Mouse (Mus musculus) c-Kit-positive CD71-positive TER-119-positive erythroid progenitor cells, embryonic 14.5 days (primary cell): Measurements from ENCODE around the gene Myo1d.

Experiments used
- DNase-seq: peaks from one replicate; pipeline ENCODE4 v3.0.0-alpha.2; 2013; ENCODE audit warnings: low spot score

Myo1d gene

DNA sequence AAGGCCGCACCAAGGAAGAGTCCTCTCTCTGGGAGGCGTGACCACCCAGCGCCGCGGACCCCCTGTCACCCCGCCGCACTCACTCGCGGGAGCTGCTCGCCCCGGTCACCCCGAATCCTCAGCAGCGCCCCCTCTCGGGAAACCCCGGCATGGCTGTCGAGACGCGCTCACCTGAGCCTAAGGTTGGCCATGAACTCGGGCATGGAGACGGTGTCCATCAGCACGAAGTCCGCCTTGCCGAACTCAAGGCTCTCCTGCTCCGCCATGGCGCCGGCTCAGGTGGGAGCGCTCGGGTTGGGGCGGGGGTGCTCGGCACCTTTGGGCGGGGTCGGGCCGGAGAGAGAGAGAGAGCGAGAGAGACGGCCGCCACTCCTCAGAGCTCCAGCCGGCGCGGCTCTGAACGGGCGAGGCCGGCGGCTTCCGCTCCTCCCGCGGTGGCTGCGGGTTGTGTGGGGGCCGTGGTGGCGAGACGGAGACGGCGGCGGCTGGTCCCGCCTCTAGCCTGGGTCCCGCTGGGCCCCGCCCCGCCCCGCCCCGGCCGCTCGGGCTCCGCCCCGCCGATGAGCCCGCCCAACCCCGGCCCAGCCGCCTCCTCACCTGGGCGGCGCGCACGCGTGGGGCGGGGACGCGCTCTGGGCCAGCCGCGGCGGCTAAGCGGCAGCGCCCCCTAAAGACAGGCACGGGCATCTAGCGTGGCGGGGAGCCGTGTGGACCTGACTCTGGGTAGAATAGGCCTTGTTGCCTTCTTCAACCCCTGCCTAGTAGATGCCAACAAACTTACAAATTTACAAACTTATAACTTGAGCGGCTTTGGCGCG is at the start of gene Myo1d:
Myo1d (minus strand) TSS at position 499 of the 818 bp plus-strand sequence.
- peak; percentile 86 for DNase-seq

- no peak for DNase-seq
Measured at GRCm38 (mm10) chr11:80821794-80822193, 42.0 kb upstream of the Myo1d start.

DNA sequence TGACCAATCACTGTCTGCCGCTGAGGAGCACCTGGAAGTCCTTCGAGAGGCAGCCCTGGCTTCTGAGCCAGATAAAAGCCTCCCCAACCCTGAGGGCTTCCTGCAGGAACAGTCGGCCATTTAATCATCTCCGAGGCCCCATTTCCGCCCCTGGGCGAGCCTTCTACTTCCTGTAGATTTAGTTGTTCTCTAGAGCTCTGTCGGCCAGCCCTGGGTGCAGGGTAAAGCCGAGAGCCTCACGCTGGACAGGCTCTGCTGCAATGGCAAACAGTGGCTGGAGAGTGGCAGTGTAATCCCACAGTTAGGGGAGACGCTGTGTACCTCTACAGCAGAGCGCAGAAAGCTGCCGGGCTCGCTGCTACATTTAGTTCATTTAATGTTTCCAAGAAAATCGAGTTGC is 41.5 kb upstream of the Myo1d start:
- no peak for DNase-seq

DNA sequence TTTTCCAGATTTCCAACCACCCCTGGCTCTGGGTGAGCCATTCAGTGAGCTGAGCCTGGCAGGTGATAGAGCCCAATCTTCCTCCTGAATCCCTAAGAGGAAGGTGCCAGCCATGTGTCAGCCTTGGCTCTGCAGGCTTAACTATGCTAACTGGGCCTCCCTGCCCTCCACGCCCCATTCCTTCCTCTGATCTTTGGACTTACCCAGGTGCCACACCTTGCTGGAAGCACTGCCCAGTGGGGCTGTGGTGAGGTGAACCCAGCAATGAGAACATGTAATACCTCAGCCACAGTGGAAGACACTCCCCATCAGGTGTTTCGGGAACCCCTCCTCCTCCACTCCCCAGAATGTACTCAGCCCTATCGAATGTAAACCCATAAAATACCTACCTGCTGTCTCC is 40.3 kb upstream of the Myo1d start:
- no peak for DNase-seq

DNA sequence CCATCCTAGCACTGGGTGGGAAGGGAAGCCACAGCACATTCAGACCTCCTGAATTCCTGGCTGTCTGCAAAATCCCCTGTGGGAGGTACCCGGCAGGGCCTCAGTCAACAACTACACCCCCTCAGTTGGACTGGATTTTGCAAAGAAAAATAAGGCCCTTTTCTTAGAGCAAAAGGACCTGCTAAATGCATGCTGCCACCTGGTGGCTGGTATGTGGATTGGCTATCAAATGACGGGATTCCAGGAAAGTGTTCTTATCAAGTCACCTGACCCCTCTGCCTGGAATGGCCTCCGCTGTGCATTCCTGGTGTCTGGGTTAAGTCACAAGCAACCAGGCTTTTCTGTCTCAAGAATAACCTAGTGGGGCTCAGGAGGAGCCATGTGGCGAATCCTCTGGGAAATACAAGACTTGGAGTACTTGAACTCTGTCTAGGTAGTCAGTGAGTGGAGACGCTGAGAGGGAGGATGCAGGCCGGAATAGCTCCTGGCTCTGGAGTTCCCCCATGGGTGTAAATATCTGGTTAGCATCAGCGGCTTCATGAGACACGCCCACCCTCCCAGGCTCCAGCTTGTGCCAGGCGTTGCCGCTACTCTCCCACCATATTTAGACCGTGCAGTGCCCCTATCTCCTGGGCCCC is 38.4 kb upstream of the Myo1d start:
- peak; percentile 89 for DNase-seq

GRCm38 (mm10) chr11:80815354-80815753 is 35.5 kb upstream of the Myo1d start:
- DNase-seq, result no peak

GRCm38 (mm10) chr11:80811156-80811555 is 31.3 kb upstream of the Myo1d start:
- DNase-seq, result no peak

GRCm38 (mm10) chr11:80809993-80810821 is 30.4 kb upstream of the Myo1d start, which contains the start of gene Tmem98:
Gene Tmem98, plus strand, starts transcription at chr11:80810175.
- no peak for DNase-seq

- DNase-seq, result no peak
Measured at GRCm38 (mm10) chr11:80809666-80809992, 29.8 kb upstream of the Myo1d start.

- no peak for DNase-seq
Measured at GRCm38 (mm10) chr11:80808551-80809070, 28.8 kb upstream of the Myo1d start.

DNA sequence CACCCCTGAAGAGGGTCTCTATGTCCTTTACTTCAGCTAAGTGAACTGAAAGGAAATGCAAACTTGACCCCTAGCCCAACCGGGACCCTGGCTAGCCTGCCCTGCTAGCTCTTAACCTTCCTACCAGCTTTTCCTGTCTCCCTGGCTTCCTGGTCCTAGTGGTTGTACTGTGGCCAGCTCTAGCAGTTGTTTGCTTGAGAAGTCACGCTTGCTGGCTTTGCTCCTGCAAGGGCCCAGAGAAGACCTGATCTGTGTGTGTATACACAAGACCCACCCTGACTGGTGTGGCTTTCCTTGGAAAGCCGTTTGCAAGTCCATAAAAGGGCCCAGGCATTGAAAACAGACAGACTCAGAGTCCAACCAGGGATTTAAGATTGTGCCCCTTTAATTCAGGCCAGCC is 22.9 kb upstream of the Myo1d start:
- no peak for DNase-seq

GRCm38 (mm10) chr11:80799979-80800378 is 20.2 kb upstream of the Myo1d start:
- no peak for DNase-seq

DNA sequence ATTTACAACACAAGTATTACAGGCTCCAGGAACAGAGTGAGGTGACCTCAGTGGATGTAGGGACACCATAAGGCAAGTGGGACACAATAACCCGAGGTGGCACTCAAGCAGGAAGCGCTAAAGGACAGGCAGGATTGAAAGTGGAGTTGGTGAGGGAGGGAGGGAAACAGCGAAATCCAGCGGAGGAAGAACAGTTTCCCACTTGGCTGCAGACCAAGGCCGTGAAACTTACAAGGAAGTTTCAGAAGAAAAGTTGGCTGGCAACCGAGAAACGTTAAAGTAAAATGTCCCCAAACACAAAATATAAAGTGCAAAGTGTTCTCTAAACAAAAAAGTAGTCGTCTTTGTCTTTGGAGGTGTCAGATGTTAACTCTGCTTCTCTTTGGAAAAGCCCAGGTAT is 15.6 kb upstream of the Myo1d start:
- no peak for DNase-seq

DNA sequence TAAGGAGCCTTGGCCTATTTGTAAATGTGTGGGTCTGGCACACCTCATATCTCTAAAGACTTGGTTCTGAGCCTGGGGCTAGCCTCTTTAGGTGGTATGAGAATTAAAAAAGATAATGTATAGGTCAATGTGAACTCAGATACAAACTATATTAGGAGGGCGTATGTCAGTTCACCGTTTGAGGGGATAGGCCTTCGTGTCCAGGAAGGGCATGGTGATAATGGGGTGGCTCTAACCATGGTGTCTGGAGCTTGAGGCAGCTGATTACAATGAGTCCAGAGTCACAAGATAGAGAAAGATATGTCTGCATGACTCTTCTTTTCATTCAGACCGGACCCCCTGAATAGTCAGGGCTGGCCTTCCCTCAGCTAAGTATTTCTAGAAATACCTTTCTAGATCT is 14.5 kb upstream of the Myo1d start:
- no peak for DNase-seq

- no peak for DNase-seq
Measured at GRCm38 (mm10) chr11:80793386-80793785, 13.6 kb upstream of the Myo1d start.

DNA sequence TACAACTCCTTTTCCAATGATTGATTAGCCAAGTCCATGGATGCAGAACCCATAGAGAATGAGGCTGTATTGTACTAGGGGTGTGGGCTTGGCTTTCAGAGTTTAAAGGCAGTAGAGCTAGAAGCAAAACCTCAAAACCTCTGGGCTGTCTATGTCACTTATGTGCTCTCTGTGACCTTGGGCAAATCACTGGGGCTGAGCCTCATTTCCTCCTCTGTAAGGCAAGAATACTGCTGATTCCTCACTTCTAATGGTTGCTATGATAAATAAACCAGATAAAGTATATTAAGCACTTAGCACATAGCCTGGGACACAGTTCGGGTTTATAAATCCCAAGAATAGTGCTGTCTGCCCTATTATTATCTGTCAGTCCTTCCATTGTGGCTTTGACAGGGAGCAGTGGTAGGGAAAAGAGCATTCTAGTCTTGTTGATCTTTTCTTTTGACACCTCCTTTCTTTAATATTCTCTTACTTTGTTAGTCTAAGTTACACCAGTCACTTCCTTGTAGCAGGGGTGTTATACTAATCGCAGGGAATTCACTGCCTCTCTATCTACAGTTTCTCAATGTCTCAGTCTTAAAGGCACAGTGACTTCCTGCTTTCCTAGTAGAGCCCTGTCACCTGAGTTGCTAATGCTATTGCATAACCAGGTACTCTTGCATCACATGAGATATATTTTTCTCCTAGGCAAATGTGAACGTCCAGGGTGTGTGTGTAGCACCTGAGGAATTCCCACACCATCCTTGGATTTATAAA is 12.0 kb upstream of the Myo1d start:
- no peak for DNase-seq

DNA sequence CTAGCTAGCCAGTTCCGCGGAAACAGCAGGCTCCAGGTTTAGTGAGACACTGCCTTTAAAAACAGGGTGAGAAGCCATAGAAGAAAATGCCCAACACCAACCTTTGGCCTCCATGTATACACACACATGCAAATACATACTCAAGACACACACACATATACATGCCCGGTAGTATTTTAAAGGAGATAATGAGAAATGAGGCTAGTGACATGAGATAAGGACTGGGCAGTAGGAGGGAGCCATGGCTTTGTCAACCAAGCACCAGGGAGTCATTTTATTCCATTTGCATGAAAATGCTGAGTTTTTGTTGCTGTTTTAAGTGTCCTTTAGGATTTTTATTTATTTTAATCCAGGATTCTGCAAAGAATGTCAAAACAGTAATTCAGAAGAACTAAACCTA is 10.6 kb upstream of the Myo1d start:
- no peak for DNase-seq

- no peak for DNase-seq
Measured at GRCm38 (mm10) chr11:80789647-80790240, 9.9 kb upstream of the Myo1d start.

DNA sequence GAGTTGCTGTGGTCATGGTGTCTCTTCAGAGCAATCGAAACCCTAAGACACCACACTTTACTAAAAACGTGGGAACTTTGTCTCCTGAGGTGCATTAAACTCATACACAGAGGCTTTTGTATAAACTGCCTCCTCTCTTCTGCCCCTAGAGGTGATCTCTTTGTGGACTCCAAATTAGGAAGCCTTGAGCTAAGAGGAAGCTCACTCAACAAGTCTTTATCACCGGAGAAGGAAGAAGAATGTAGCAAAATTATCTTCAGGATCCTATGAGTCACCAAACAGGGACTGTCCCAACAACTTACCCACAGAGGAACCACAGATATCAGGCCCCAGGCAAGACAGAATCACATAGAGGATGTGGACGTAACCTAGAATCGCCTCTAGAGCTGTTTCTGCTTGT is 5.8 kb upstream of the Myo1d start:
- DNase-seq, result no peak

DNA sequence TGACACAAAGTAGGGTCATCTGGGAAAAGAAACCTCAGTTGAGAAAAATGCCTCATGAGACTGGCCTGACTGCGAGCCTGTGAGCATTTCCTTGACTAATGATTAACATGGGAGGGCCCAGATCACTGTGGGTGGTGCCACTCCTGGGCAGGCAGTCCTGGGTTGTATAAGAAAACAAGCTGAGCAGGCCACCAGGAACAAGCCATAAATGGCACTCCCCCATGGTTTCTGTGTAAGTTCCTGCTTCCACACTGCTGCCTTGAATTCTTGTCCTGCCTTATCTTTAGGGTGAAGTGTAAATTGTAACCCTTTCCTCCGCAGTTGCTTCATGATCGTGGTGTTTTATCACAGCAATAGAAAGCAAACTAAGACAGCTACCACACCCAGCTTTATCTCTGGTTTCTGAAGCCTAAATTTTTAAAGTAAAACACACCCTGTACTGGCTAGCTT is 4.5 kb upstream of the Myo1d start:
- peak; percentile 75 for DNase-seq

DNA sequence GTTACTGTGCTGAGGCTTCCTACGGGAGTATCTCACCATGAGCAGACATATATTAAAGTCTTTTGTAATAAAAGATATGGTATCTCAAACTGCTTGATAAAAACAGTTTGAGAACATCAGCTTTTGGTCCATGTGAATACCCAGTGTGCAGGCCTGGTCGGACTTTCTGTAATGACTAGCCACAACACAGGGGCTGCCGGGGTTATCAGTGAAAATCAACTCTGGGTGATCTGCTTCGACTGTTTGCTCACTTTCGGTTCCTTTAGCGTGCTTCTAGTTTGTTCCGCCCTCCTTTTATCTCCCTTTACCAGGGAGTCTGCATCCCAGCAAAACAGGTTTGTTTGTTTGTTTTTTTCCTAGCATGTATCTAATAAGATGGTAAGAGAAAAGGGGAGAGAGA is 3.6 kb upstream of the Myo1d start:
- peak; percentile 57 for DNase-seq
